Mouse (Mus musculus) heart, postnatal 0 days (tissue): ENCODE data around the gene Clta. TPM values are rescaled to one million over a fixed set of nuclear protein-coding genes. Genes with fewer than 3 reads are reported as not detected.
"Not testable (repeated sequence)": the region's sequence is repeated elsewhere in the genome, so short reads cannot be mapped to it uniquely, and the experiment has no call there.

Experiments used
- ATAC-seq: fragments of 200-750 bp; cut with Nextera tagmentation; 2 replicates; pipeline ENCODE4 v1.8.0; 2017; ENCODE audit warnings: low read depth, moderate number of reproducible peaks, moderate library complexity; ENCODE audit not compliant: insufficient read depth
- DNase-seq: peaks from one replicate; pipeline ENCODE4 v3.0.0-alpha.2; 2016; ENCODE audit warnings: low spot score
- H3K27ac ChIP-seq: fragments of 300-500 bp; sonication (generic); 2 replicates; pipeline ENCODE4 v1.5.1; 2014; ENCODE audit warnings: low read depth, mild to moderate bottlenecking
- H3K27me3 ChIP-seq: fragments of 300-500 bp; sonication (generic); 2 replicates; pipeline ENCODE4 v1.6.1; 2014; ENCODE audit warnings: low read length, mixed read lengths; ENCODE audit not compliant: control insufficient read depth, insufficient read depth
- H3K36me3 ChIP-seq: fragments of 300-500 bp; sonication (generic); replicated peaks from 2 replicates; pipeline ENCODE4 v1.6.1; 2014; ENCODE audit warnings: low read length, mixed read lengths; ENCODE audit not compliant: control insufficient read depth, insufficient read depth
- H3K4me1 ChIP-seq: fragments of 300-500 bp; sonication (generic); 2 replicates; pipeline ENCODE4 v1.6.1; 2014; ENCODE audit warnings: antibody characterized with exemption; ENCODE audit not compliant: control insufficient read depth, insufficient read depth
- H3K4me2 ChIP-seq: fragments of 300-500 bp; sonication (generic); 2 replicates; pipeline ENCODE4 v1.6.1; 2014; ENCODE audit warnings: low read depth, mild to moderate bottlenecking, low read length, moderate library complexity
- H3K4me3 ChIP-seq: fragments of 300-500 bp; sonication (generic); 2 replicates; pipeline ENCODE4 v1.5.1; 2014; ENCODE audit warnings: low read depth, low read length
- H3K9ac ChIP-seq: fragments of 300-500 bp; sonication (generic); replicated peaks from 2 replicates; pipeline ENCODE4 v1.6.1; 2014; ENCODE audit warnings: low read depth, low read length, mixed read lengths
- H3K9me3 ChIP-seq: fragments of 300-500 bp; sonication (generic); replicated peaks from 2 replicates; pipeline ENCODE4 v1.6.1; 2016; ENCODE audit warnings: low read length; ENCODE audit not compliant: control insufficient read depth
- CTCF ChIP-seq: IDR thresholded peaks from 2 replicates; pipeline ENCODE4 v1.5.1; 2016; ENCODE audit warnings: antibody characterized with exemption, control low read depth, low read depth
- EP300 ChIP-seq: IDR thresholded peaks from 2 replicates; pipeline ENCODE4 v1.6.1; 2016; ENCODE audit warnings: antibody characterized with exemption, low read depth
- WGBS: fragments of 180-500 bp; shearing (Covaris S2); extraction: QIAGEN DNeasy Blood & Tissue Kit; methylation state at CpG from one replicate; pipeline ENCODE4 v1.1.7; 2014; 5-methylcytosine and 5-hydroxymethylcytosine counted together
- polyA plus RNA-seq: library from polyadenylated mRNA; unstranded; fragments of >200 nt; fragmentation: Nextera tagmentation; extraction: Ambion mirVana; gene quantifications from 2 replicates; pipeline ENCODE4 v1.2.1, GENCODE M21; 2015
- total RNA-seq: library from RNA; depleted of rRNA; stranded (reverse); fragments of >200 nt; gene quantifications from 2 replicates; pipeline ENCODE4 v1.2.3, GENCODE M21; 2014; ENCODE audit warnings: low replicate concordance

Clta gene
- total and polyA plus RNA-seq, 2 experiments from 2014 or later, result 106 to 168 TPM

GRCm38 (mm10) chr4:44042429-44042828, 38.2 kb downstream of the Clta start:
- H3K27ac ChIP-seq, result no peak overlapping the region
- no peak overlapping the region for H3K4me2 ChIP-seq
- no peak overlapping the region for H3K4me3 ChIP-seq
- TF ChIP-seq CTCF (no peak), EP300 (no peak)
- no peaks in the 10 kb centered on the region for H3K4me1 ChIP-seq
- DNase-seq (no peak), ATAC-seq (no peak)
- H3K9ac ChIP-seq, result no peak overlapping the region
- peaks cover 86% of the 10 kb centered on the region for H3K36me3 ChIP-seq
- no peaks in the 10 kb centered on the region for H3K9me3 ChIP-seq
- 87% methylated on average over 5 of the region's 5 CpGs for WGBS
- H3K27me3 ChIP-seq, result no peaks in the 10 kb centered on the region

- not testable (repeated sequence) for H3K9me3 ChIP-seq, H3K27me3 ChIP-seq, DNase-seq, H3K4me1 ChIP-seq, ATAC-seq, H3K4me3 ChIP-seq, H3K4me2 ChIP-seq, H3K27ac ChIP-seq, H3K9ac ChIP-seq
- peaks cover 87% of the 10 kb centered on the region for H3K36me3 ChIP-seq
- WGBS, result 95% methylated on average over 4 of the region's 4 CpGs
Measured at GRCm38 (mm10) chr4:44043182-44043581, 38.9 kb downstream of the Clta start.

- Histone ChIP-seq H3K9me3 (no peaks in the 10 kb centered on the region), H3K36me3 (peaks cover 86% of the 10 kb centered on the region), H3K4me1 (no peaks in the 10 kb centered on the region), H3K4me3 (no peak overlapping the region), H3K9ac (no peak overlapping the region), H3K27me3 (no peaks in the 10 kb centered on the region), H3K4me2 (no peak overlapping the region), H3K27ac (no peak overlapping the region)
- WGBS, result 91% methylated on average over 5 of the region's 5 CpGs
- TF ChIP-seq CTCF (no peak), EP300 (no peak)
- no peak for ATAC-seq
- no peak for DNase-seq
Measured at GRCm38 (mm10) chr4:44044685-44045356, 40.6 kb downstream of the Clta start.

- 80% methylated on average over 5 of the region's 5 CpGs for WGBS
- no peaks in the 10 kb centered on the region for H3K4me1 ChIP-seq
- DNase-seq (no peak), ATAC-seq (no peak)
- no peak overlapping the region for H3K9ac ChIP-seq
- no peak for TF ChIP-seq CTCF
- no peak for TF ChIP-seq EP300
- no peaks in the 10 kb centered on the region for H3K9me3 ChIP-seq
- H3K4me2 ChIP-seq, result no peak overlapping the region
- no peak overlapping the region for H3K27ac ChIP-seq
- peaks cover 86% of the 10 kb centered on the region for H3K36me3 ChIP-seq
- H3K27me3 ChIP-seq, result no peaks in the 10 kb centered on the region
- no peak overlapping the region for H3K4me3 ChIP-seq
Measured at GRCm38 (mm10) chr4:44046066-44046465, 41.8 kb downstream of the Clta start.

- 84% methylated on average over 5 of the region's 5 CpGs for WGBS
- H3K4me2 ChIP-seq, result no peak overlapping the region
- DNase-seq (no peak), ATAC-seq (no peak)
- TF ChIP-seq CTCF (no peak), EP300 (no peak)
- H3K4me1 ChIP-seq, result no peaks in the 10 kb centered on the region
- no peaks in the 10 kb centered on the region for H3K9me3 ChIP-seq
- H3K4me3 ChIP-seq, result no peak overlapping the region
- no peak overlapping the region for H3K27ac ChIP-seq
- H3K9ac ChIP-seq, result no peak overlapping the region
- H3K36me3 ChIP-seq, result peaks cover 82% of the 10 kb centered on the region
- no peaks in the 10 kb centered on the region for H3K27me3 ChIP-seq
Measured at GRCm38 (mm10) chr4:44049812-44050211, 45.6 kb downstream of the Clta start.

GRCm38 (mm10) chr4:44059674-44060073, 55.4 kb downstream of the Clta start:
- no peak for TF ChIP-seq CTCF
- no peak for TF ChIP-seq EP300
- DNase-seq, result no peak
- no peak overlapping the region for H3K27ac ChIP-seq
- H3K4me3 ChIP-seq, result no peak overlapping the region
- no peak overlapping the region for H3K9ac ChIP-seq
- H3K36me3 ChIP-seq, result peaks cover 51% of the 10 kb centered on the region
- no peaks in the 10 kb centered on the region for H3K4me1 ChIP-seq
- 89% methylated on average over 13 of the region's 13 CpGs for WGBS
- no peak for ATAC-seq
- H3K4me2 ChIP-seq, result no peak overlapping the region
- no peaks in the 10 kb centered on the region for H3K9me3 ChIP-seq
- H3K27me3 ChIP-seq, result no peaks in the 10 kb centered on the region
